Mouse (Mus musculus) heart, postnatal 14 days (tissue): ENCODE data around the gene Btc. TPM values are rescaled to one million over a fixed set of nuclear protein-coding genes. Genes with fewer than 3 reads are reported as not detected.

Experiments
- DNase-seq, 2 experiments: peaks; one replicate each; pipeline ENCODE4 v3.0.0; 2021 to 2022
- intact Hi-C: fragments of 180-260 bp; cut with DNase I; formaldehyde crosslinking; loops from one replicate; pipeline ENCODE4 v1.15.1; 2025
- long read RNA-seq, 2 experiments: library from polyadenylated mRNA; stranded (forward); transcript quantifications; one replicate each; pipeline ENCODE4 v2.0.0; 2021
- total RNA-seq, 2 experiments: library from RNA; stranded (reverse); gene quantifications; 2 replicates each; pipeline ENCODE4 v1.2.3; 2021

Gene Btc
- total RNA-seq: 1 to 10 TPM; 1.3 to 1.5 TPM
- long read RNA-seq, experiment 1: 0 reads
- long read RNA-seq, experiment 2, partial matches to known transcripts: 0 of 2 reads
- long read RNA-seq, experiment 2, other reads (novel, unspliced or antisense): 0 of 2 reads

- intact Hi-C loops: no loop called here
- peak; percentile 64 to 74 for DNase-seq
These were observed at the start of gene Btc for GRCm38 (mm10) chr5:91402339-91403211. Gene Btc, minus strand, starts transcription at chr5:91402994.

- DNase-seq: peak; percentile 37 to 59
- intact Hi-C loops: no loop called here
These were observed 42.3 kb upstream of the Btc start for GRCm38 (mm10) chr5:91444981-91445517.

GRCm38 (mm10) chr5:91436563-91436962 is 33.8 kb upstream of the Btc start:
- intact Hi-C loops: no loop called here
- no peak for DNase-seq

GRCm38 (mm10) chr5:91434723-91435658 is 32.2 kb upstream of the Btc start:
- intact Hi-C loops: no loop called here

GRCm38 (mm10) chr5:91428547-91428946 is 25.8 kb upstream of the Btc start:
- intact Hi-C loops: no loop called here
- no peak for DNase-seq

More at GRCm38 (mm10) chr5:91434723-91435658, 32.2 kb upstream of the Btc start:
- no peak for DNase-seq

GRCm38 (mm10) chr5:91413814-91414213 is 11.0 kb upstream of the Btc start:
- intact Hi-C loops: no loop called here
- DNase-seq: no peak

GRCm38 (mm10) chr5:91404263-91404662 is 1.5 kb upstream of the Btc start:
- no peak for DNase-seq

GRCm38 (mm10) chr5:91403281-91403680 is 487 bp upstream of the Btc start:
- DNase-seq: no peak
- intact Hi-C loops: no loop called here

More at GRCm38 (mm10) chr5:91404263-91404662, 1.5 kb upstream of the Btc start:
- intact Hi-C loops: no loop called here

- no peak for DNase-seq
- intact Hi-C loops: no loop called here
These were observed 2.2 kb downstream of the Btc start for GRCm38 (mm10) chr5:91400493-91401096.

GRCm38 (mm10) chr5:91375467-91375866 is 27.3 kb downstream of the Btc start:
- DNase-seq: peak in 1 of 2 experiments; percentile 10
- intact Hi-C loops: no loop called here

GRCm38 (mm10) chr5:91368061-91368565 is 34.7 kb downstream of the Btc start:
- intact Hi-C loops: no loop called here
- no peak for DNase-seq

- peak in 1 of 2 experiments; percentile 9 for DNase-seq
- intact Hi-C loops: no loop called here
These were observed 35.9 kb downstream of the Btc start for GRCm38 (mm10) chr5:91366925-91367324.

- intact Hi-C loops: no loop called here
- no peak for DNase-seq
These were observed 39.4 kb downstream of the Btc start for GRCm38 (mm10) chr5:91363274-91363991.

GRCm38 (mm10) chr5:91352645-91353044 is 50.1 kb downstream of the Btc start:
- intact Hi-C loops: no loop called here
- no peak for DNase-seq

GRCm38 (mm10) chr5:91345681-91346080 is 57.1 kb downstream of the Btc start:
- no peak for DNase-seq
- intact Hi-C loops: no loop called here

GRCm38 (mm10) chr5:91345064-91345463 is 57.7 kb downstream of the Btc start:
- intact Hi-C loops: no loop called here
- DNase-seq: no peak

- intact Hi-C loops: no loop called here
- DNase-seq: no peak
These were observed 60.6 kb downstream of the Btc start for GRCm38 (mm10) chr5:91341981-91342760.

GRCm38 (mm10) chr5:91334227-91334626 is 68.6 kb downstream of the Btc start:
- intact Hi-C loops: no loop called here
- DNase-seq: no peak
